Mouse (Mus musculus) cerebellum, adult 9-11 months (tissue): ENCODE data around the gene Fbxo44.
"Not testable (repeated sequence)": the region's sequence is repeated elsewhere in the genome, so short reads cannot be mapped to it uniquely, and the experiment has no call there.

Experiments used
- DNase-seq: peaks from one replicate; pipeline ENCODE4 v3.0.0; 2022

Fbxo44 gene

GRCm38 (mm10) chr4:148128672-148129071 lies 31.6 kb downstream of the Fbxo44 start:
- DNase-seq = no peak

- DNase-seq = no peak
Measured at GRCm38 (mm10) chr4:148128241-148128640, 32.0 kb downstream of the Fbxo44 start.

- DNase-seq = no peak
Measured at GRCm38 (mm10) chr4:148122694-148123066, 37.6 kb downstream of the Fbxo44 start.

DNA sequence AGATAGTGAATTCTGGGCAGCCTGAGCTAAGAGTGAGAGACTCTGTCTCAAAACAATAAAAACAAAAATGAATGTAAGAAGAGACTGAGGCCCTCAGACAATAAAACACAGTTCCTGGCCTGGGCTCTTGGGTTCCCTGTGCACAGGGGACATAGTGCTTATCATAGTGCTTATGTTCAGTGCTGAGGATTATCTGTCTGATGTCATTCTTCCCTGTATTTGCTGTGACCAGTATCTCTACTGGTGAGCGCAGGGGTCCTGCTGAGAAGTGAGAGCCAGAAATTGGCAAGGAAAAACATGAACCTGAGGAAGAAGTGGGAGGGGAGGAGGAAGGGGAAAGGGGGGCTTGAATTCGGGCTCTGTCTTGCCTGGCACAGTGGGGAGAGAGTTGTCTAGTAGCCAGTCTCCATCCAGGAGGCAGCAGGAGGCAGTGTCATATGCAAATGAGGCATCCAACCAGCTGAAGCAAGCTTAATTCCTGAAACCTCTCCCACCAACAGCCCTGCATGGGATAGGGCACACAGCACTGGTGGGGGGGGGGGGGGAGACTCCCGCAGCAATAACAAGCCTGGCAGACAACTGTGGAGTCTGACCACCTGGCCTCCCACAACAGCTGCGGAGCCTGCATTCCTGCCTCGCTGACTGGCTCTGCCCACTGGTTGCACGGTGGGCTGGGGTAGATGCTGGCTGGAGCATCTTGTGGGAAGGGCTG lies 38.1 kb downstream of the Fbxo44 start:
- DNase-seq = no peak

DNA sequence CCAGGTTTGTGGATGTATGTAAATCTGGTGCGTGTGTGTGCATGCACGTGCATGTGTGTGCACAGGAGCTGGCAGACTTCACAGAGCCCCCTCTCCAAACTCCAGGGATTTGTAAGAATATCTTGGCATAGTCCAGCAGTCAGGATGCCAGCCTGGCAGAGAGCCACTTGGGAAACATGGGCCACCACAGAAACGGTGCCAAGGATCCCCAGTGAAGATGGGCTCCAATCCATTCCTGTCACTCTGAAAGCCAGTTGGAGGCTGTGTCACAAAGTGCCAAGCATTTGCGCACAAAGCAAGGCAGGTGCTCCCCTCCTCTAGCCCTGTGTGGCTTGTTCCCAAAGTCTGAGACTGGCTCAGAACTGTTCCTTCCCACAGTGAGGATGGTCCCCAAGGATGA lies 38.9 kb downstream of the Fbxo44 start:
- peak; percentile 50 for DNase-seq

GRCm38 (mm10) chr4:148120555-148120954 lies 39.7 kb downstream of the Fbxo44 start:
- no peak for DNase-seq

GRCm38 (mm10) chr4:148119578-148119977 lies 40.7 kb downstream of the Fbxo44 start:
- DNase-seq = not testable (repeated sequence)

- DNase-seq = no peak
Measured at GRCm38 (mm10) chr4:148117392-148117791, 42.9 kb downstream of the Fbxo44 start.

- no peak for DNase-seq
Measured at GRCm38 (mm10) chr4:148116657-148117056, 43.6 kb downstream of the Fbxo44 start.

DNA sequence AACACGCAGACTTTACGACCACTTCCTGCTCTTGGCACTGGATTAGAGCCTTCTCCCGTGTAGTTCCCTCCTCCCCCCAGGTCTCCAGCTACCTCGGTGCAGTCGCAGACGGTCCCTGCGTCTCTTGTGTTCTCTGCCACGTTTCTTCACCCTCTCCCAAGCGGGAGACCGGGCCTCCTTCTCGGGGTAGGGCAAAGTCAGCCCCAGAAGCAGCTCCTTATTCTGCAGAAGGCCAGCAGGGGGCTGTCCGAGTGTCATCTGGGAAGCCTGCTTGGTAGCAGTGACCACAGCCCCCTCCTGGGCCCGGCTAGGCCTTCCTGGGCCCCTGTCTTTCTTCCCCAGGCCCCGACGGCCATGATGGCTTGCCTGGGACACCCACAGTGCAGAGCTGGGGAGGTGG lies 44.8 kb downstream of the Fbxo44 start:
- DNase-seq = peak; percentile 28

- DNase-seq = peak; percentile 79
Measured at GRCm38 (mm10) chr4:148114758-148115391, 45.4 kb downstream of the Fbxo44 start.

DNA sequence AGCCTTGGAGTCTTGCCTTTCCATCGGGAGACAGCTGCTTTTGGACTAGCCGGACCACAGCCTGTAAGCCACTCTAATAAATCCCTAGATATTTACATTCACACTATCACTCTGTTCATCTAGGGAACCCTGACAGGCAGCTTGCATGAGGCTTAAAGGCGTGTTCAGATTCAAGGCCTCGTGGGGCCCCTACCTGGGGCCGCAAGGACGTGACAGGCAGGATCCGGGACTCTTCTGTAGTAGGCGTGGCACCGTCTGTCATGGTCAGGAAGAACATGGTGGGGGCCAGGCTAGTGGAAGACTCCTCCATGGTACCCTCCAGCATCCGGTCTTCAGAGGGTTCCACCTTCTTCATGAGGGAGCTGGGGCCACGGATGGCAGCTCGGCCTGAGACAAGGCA lies 47.8 kb downstream of the Fbxo44 start:
- DNase-seq = no peak

DNA sequence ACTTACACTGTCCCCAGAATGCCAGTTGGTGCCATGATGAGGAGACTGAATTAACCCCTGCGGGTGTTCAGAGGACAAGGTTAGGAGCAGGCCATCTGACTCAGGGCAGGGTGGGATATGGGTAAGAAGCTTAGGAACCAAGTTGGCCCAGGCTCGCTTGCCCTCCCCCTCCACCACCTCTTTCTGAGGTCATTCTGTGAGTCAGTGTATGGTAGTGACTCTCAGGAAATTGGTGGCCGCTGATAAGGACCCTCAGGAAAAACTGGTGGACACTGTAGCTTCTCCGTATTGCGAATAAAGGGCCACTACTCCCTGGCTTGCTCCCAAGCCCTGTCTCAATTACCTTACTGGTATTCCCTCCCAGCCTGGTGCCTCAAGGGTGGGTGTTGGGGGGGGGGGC lies 51.1 kb downstream of the Fbxo44 start:
- no peak for DNase-seq

DNA sequence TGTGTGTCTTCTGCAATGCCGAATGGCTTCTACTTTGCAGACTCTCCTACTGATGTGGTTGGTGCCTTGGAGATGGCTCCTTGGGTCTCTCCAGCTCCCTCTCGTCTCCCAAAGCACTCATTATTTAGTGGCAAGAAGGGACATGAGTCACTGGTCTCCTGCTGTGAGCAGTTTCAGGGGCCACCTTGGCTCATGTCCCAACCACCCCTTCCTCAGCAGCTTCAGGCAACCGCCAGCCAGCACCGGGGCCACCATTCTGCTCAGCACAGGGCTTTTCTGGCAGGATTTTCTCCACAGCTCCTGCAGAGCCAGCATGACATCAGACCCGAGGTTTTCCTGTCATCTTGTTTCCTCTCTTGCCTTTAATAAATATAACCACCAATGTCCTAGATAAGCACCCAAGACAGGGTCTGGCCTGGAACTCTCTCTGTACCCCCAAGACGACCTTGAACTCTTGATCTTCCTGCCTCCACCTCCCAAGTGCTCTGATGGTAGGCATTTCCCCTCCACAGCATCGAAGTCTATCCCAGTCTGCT lies 51.6 kb downstream of the Fbxo44 start:
- no peak for DNase-seq

DNA sequence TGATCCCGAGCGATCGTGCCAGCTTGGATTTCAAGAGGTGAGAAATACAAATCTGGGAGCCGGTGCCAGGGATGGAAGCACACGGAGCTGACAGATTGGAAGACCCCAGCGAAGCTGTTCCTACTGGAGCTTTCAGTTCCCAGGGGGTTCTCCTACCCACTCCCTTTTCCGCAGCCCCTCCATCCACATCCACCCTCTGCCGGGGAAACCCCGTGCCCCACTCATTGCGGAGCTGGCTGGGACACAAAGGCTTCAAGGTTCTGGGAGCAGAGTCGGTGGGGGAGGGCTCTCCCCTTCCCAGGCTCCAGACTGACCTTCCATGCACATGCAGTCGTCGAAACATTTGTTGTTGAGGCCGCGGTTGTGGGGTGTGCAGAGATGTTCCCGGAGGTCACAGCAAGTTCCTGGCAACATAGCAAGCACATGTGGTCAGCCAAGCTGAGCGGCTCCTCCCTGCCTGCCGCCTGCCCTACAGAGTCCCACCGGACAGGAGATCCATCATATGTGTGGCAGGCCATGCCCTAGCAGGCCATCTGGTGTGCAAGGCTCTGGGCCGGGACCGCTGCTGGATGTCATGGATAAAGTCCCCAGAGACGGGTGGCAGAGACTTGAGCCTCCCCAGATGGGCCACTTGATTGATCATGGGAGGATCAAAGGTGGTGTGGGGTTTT lies 52.5 kb downstream of the Fbxo44 start:
- peak; percentile 36 for DNase-seq

GRCm38 (mm10) chr4:148104146-148104545 lies 56.1 kb downstream of the Fbxo44 start:
- no peak for DNase-seq
